Mouse (Mus musculus) spleen, embryonic (tissue): ENCODE results near the gene Sh3bgrl.

ENCODE experiments used
- CTCF ChIA-PET: fragments of 350-600 bp; sonication (Branson Sonifier 250); formaldehyde crosslinking; loops from one replicate; lab custom pipeline; 2022; lab: Charles Lee

Gene Sh3bgrl

DNA sequence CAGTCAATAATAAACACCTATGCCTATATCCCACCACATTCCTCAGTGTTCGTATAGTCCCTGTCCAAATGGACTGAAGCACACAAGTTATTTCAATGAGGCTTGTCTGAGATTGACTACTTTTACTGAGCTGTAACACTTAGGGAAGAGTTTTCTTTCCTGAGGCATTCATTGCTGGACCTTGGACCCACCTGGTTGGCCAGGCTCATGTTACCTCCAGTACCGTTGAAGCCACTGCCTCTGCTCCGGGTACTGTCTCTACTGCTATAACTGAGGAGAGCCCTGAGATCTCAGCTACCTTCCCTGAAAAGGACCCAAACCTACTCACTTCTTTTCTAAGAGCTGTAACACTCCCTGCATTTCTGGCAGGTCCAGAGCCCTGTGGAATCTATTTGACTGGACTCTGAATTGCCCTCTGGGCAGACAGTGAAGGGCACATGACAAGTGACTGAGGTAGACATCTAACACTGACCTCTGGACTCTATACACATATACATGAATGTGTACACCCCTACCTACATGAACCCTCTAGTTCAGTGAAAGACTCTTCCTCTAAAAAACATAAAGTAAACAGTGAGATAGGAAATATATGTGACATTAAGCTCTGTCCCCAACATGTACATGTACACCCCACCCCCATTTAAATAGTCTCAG is 140.3 kb downstream of the Sh3bgrl start:
- CTCF ChIA-PET, result no interaction called here

DNA sequence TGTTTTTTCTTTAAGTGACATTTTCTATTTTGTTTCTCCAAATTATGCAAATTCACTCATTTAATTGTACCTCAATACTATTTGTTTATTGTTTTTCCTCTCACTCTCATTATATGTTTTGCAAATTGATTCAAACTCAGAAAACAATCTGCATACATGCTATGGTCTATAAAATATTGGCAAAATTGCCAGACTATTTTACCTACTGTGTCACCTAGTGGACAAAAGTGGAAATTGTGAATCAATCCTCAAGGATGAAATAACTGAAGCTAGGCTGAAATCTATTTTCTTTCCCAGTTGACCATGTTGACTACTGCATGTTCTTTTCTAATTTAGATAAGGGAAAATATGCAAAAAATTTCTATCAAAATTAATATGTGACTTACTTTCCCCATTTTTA is 143.0 kb downstream of the Sh3bgrl start:
- CTCF ChIA-PET, result interaction anchor here (0.7 kb wide), 1 partner anchor 155 kb away, joined by 3 read pairs; no protein-coding TSS in a partner anchor
